Mouse (Mus musculus) central nervous system, embryonic 18 days (tissue): Measurements from ENCODE around the gene Skint1. TPM values are rescaled to one million over a fixed set of nuclear protein-coding genes. Genes with fewer than 3 reads are reported as not detected.

Experiments
- polyA plus RNA-seq: library from polyadenylated mRNA; depleted of rRNA; stranded (reverse); fragments of >200 nt; gene quantifications from 2 replicates; pipeline ENCODE4 v1.2.3, GENCODE M21; 2012; rRNA removed

The Skint1 gene
- not detected in 2 replicates for polyA plus RNA-seq

DNA sequence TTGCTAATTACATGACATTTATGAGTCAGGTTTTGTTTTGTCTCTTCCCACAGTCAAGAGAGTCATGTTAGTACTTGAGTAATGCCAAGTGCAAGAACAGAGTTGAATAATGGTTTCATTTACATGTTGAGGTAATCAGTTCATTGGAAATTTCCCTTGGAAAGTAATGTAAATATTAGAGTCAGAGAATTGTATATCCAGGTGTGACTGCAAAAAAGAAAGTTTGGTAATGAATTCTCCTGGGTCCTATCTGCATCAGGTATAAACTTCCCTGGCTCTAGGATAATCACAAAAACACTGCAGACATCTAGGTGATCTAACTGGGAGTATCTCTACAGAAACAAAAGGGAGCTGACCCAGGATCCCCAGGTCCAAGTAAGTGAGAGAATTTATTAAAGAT is at the start of gene Skint1:
Skint1 (plus strand) TSS at position 301 of the 400 bp plus-strand sequence.

DNA sequence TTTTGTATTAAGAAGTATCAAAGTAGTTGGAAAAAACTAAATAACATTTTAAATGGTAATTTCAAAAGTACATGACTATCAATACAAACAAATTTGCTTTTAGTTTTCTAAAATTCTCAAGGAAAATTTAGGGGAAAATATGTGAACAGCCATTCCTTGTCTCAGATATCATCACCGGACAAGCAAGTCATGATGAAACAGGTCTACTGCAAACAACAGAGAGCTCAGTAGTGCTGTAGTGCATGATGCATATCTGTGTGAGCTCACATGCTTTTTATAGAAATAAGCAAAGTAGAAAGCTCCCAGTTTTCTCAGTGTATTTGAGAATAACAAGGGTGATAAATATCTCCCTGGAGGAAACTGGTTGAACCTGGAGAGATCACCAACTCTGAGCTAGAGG is 33.4 kb upstream of the Skint1 start, which contains the start of gene Skint7:
Skint7 (plus strand) TSS at position 301 of the 400 bp plus-strand sequence.

DNA sequence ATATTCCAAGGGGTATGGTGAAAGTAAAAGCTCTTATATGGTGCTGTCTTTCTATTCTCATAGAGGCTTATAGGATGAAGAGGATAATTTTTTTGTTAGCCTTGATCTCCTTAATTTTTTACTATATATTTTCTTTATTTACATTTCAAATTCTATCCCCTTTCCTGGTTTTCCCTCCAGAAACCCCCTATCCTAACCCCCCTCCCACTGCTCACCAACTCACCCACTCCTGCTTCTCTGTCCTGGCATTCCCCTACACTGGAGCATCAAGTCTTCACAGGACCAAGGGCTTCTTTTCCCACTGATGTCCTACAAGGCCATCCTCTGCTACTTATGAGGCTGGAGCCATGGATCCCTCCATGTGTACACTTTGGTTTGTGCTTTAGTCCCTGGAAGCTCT is 65.6 kb downstream of the Skint1 start, which contains the start of gene Skint4:
Skint4 (plus strand) TSS at position 301 of the 400 bp plus-strand sequence.

Other genes with a start within 250 kb of the Skint1 start
- not detected in 2 replicates for gene Slc5a9, start 103.4 kb upstream of the Skint1 start, polyA plus RNA-seq
- gene Skint8, start 86.9 kb upstream of the Skint1 start, polyA plus RNA-seq = not detected in 2 replicates
- not detected in 2 replicates for gene Skint7, start 33.3 kb upstream of the Skint1 start, polyA plus RNA-seq
- not detected in 2 replicates for gene Skint4, start 65.7 kb downstream of the Skint1 start, polyA plus RNA-seq
- gene Skint3, start 226.0 kb downstream of the Skint1 start, polyA plus RNA-seq = not detected in 2 replicates